Mouse (Mus musculus) layer of hippocampus, adult 9-10 months (tissue): Measurements from ENCODE around the gene Cacna1c.
A peak's percentile ranks its signal among the peaks of the same experiment; 100 is the strongest.

Source experiments
- DNase-seq: peaks from one replicate; pipeline ENCODE4 v3.0.0; 2022; ENCODE audit warnings: low spot score

The Cacna1c gene

GRCm38 (mm10) chr6:119196382-119197305, at the start of gene Cacna1c:
Cacna1c (minus strand) TSS chr6:119196418.
- DNase-seq, result no peak

GRCm38 (mm10) chr6:119240871-119241705, 44.9 kb upstream of the Cacna1c start:
- no peak for DNase-seq

DNA sequence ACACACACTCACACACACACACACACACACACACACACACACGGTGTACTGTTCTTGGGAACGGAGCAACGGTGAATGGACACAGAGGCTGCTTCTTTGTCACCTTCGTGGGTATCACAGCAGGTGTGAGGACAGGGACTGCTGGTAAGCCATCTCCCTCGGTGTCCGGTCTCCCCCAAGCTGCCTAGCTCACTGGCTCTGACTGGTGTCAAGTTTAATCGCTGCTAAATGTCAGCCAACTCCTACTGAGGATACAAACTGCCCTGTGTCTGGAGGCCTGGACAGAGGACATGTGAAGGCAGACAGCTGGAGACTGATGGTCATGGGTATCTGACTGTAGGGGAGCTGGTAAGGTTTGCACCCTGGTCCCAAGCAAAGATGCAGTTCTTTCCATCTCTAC, 44.0 kb upstream of the Cacna1c start:
- no peak for DNase-seq

DNA sequence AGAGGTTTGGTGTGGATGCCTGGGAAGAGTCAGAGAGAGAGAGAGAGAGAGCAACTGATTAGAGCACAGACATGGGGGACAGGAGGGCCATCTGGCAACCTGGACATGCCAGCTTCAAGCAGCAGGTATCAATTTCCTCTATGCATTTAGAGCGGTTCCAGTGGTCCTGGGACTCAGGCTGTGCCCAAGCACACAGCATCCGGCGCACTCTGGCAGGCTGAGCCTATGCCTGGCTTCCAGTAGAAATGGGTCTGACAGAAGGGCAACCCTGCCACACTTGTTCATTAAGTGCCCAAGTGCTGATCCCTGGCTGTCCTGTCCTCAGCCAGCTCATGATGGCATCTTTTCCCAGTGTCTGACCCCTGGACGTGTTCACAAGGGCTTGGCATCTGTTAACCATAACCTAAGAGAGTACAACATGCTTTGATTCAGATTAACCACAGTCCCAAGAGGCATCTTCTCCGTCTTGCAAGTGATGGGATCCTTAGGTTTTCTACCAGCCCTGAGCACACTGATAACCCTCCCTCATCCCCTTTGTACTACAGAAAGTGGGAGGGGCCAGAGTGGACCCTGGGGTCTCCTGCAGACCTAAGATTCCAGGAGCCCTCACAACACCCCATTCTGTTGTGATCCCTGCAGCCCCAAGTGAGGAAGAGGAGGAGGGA, 43.3 kb upstream of the Cacna1c start:
- no peak for DNase-seq

GRCm38 (mm10) chr6:119237427-119237989, 41.3 kb upstream of the Cacna1c start:
- DNase-seq, result peak; percentile 53

DNA sequence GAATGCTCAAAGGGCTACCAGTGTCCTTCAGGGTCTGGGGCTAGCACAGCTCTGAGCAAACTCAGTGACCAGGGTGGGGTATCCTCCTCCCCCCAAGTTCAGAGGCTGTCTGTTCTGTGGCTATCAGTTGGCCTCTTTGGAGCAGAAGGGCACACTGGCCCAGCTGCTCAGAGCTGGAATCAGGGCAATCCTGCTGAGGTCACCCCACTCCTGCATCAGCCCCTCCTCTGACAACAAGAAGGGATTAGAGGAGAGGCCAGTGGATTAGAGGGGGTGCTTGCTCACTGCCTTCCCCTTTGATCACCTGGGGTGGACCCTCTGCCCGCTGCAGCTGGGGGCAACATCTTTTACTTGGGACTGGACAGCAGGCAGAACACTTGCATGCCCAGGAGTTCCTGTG, 40.0 kb upstream of the Cacna1c start, which contains the start of gene Cacna2d4:
TSS of gene Cacna2d4 (plus strand) at position 286 of the 400 bp plus-strand sequence.
- DNase-seq, result no peak

DNA sequence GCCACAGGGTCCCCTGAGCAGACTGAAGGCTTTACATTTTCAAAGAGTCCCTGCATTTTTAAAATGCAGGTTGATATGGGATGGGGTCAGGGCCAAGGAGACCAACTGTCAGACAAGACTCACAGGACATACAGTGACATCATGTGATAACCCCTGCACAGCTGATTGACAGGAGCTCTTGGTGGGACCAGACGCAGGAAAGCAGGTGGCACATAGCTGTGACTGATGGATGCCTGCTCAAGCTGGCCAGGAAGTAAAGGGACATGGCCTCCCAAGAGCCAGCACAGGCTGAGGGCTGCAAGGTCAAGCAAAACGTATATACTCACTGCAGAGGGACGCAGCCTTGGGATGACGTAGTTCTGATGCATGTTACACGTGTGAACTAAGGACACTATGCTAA, 39.2 kb upstream of the Cacna1c start:
- DNase-seq, result no peak

DNA sequence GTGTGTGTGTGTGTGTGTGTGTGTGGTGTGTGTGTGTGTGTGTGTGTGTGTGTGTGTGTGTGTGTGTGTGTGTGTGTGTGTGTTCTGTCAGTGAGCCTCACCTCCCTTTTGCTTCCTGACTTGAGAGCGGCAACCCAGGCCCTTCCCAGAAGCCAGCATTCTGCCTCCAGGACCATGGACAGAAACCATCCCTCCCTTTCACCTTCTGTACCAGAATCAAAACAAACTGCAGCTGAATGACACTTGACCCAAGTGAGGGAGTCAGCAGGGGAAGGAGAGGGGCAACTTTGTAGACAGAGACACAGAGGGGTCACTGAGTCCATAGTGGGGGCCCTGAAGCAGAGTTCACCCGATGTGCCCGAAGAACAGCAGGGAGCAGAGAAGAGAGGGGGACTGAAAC, 36.8 kb upstream of the Cacna1c start:
- DNase-seq, result no peak

DNA sequence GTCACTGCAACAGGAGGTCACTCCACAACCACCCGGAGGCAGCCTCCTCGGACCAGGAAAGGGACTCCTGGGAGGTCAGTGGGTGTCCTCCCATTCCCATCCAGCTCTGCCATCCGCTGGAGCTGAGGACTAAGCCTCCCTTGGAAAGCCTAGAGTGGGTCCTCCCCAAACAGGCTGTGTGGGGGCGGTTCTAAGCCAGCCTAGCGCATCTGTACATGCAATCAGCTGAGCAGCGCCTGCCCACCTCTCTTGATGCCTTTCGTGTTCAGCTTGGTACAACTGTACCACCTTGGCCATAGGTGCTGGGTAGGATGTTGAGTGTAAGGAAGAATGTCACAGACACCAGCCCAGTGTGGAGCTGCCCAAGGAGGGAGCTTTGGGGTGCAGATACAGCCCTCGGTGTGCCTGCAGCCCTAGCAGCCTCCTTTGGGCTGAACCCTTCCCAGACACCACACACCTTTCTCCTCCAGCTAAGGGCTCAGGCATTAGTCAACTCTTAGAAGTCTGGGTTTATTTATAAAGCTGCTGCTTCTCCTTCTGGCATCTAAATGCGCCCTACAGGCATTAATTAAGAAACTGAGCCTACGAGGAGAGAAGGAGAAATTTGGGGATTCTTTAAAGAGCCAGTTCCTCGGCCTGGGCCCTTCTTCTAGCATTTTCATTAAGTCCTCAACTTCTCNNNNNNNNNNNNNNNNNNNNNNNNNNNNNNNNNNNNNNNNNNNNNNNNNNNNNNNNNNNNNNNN, 32.8 kb upstream of the Cacna1c start:
- no peak for DNase-seq

GRCm38 (mm10) chr6:119227001-119227400, 30.8 kb upstream of the Cacna1c start:
- DNase-seq, result no peak

DNA sequence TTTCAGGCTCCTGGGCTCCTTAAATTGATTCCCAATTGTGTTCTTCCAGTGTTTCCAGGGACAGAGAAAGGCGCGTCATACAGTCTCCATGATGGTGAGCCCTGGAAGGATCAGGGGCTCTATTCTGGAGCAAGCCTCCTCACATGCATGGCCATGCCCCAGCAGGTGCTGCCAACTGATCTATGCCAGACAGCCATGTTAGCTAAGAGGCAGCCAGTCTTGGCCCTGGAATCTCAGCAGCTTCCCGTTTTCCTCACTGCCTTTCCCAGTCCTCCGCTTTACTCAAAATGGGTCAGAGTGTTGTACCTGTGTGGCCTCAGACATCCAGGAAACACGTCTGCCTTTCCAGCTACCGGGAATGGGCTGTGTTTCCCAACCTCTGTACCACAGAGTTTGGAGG, 29.5 kb upstream of the Cacna1c start:
- no peak for DNase-seq

- DNase-seq, result no peak
These were observed 29.0 kb upstream of the Cacna1c start for GRCm38 (mm10) chr6:119225226-119225625.

- DNase-seq, result no peak
These were observed 28.4 kb upstream of the Cacna1c start for GRCm38 (mm10) chr6:119224451-119225195.

DNA sequence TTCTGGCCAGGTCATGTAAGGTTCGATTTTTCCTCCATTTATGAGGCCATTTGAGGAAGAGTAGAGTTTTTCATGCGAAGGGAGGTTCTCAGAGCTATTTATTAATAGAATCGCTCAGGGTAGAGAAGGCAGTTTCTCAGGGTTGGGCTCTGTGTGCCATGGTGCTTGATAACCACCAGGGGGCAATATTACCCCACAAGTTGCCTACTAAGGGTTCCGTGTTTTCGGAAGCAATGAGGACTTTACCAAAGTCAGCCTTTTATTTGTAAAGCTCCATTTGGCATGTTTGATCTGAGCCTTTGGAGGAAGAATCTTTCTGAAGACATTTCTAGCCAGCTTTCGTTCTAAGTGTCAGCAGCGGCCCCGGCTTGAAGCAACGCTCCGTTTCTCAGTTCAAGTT, 24.1 kb upstream of the Cacna1c start:
- no peak for DNase-seq

DNA sequence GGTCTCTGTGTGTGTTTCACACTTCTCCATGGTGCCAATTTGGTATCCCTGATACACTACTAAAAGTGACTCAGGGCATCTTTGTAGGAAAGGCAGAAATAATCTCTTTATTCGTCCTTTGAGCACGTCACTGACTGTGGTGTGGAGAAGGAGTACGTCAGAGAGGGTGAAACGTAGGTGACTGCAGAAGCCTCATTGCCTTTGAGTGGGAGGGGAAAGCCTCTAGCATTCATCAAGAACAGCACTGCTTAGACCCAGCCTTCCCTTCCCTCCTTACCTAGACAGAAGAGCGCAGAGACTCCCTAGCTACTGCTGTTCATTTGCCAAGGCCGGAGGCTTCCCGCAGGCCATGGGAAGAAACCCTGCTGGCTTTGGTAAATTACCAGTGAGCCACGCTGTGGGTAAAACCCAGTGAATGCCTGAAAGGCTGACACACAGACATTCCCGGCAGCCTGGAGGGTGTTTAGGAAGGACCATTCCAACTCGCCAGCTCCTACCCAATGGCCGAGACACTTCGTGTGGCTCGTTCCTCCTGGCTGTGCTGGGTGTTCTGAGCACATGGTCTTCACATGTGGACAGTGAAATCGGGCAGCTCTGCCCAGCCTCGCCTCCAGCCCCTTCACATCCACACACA, 23.1 kb upstream of the Cacna1c start:
- DNase-seq, result no peak

GRCm38 (mm10) chr6:119218591-119218990, 22.4 kb upstream of the Cacna1c start:
- DNase-seq, result no peak

GRCm38 (mm10) chr6:119217661-119218060, 21.4 kb upstream of the Cacna1c start:
- DNase-seq, result no peak

DNA sequence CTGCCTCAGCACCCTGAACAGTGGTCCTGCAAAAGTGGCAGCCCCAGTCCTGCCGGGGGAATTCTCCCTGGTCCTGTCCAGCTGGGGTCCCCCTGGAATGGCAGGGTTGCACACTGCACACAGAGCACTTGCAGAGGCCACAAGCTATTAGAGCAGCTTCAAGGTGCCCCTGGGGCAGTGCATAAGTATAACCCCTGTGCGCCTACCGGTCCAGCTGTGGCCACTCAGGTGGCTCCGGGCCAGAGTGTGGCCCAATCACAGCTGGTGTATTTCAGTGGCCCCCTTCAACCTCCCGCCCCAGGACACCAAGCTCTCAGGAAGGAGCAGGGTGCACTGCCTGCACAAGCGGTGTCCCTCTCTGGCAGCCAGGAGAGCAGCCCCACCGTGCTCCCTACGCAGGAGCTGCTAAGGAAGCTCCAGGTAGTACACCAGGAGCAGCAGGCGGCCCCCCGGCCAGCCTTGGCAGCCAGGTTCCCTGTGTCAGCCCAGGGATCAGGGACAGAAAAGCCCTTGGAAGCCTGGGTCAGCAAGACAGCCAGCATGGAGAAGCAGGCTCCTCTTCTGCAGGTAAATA, 18.9 kb upstream of the Cacna1c start:
- DNase-seq, result no peak

GRCm38 (mm10) chr6:119214190-119214589, 18.0 kb upstream of the Cacna1c start:
- DNase-seq, result no peak

DNA sequence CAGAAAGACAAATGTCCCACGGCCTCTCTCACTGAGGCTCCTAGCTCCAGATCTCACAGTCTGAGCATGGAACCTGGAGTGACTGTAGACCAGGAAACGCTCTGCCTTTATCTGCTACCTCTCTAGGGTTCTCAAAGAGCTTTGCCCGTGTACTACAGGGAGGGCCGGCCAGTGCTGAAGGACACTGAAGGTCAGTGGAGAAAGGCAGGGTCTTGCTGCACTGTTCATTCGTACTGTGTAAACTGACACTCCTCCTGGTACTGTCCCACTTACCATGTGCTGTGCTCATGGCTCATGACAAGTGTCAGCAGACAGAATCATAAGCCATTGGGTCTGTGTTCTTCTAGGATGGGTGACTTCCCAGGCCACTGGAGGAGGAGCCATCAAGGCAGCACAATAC, 17.2 kb upstream of the Cacna1c start:
- no peak for DNase-seq
